Mouse (Mus musculus) thymus, adult 2 months (tissue): ENCODE results near the gene Raet1e.
"Not testable (repeated sequence)": the region's sequence is repeated elsewhere in the genome, so short reads cannot be mapped to it uniquely, and the experiment has no call there.

ENCODE experiments used
- CTCF ChIP-seq: fragments of 200-500 bp; IDR thresholded peaks from 2 replicates; pipeline ENCODE4 v1.5.1; 2012; ENCODE audit warnings: mild to moderate bottlenecking, control low read depth, low read length, moderate library complexity, borderline replicate concordance; ENCODE audit not compliant: control insufficient read depth, poor library complexity, insufficient read depth; ENCODE audit errors: extremely low read depth
- POLR2A ChIP-seq: fragments of 200-500 bp; IDR thresholded peaks from 2 replicates; pipeline ENCODE4 v1.6.1; 2012; ENCODE audit warnings: mild to moderate bottlenecking, low read length, control low read depth, moderate library complexity; ENCODE audit not compliant: control insufficient read depth, poor library complexity, insufficient read depth; ENCODE audit errors: extremely low read depth

GRCm38 (mm10) chr10:22223474-22224349, 65.3 kb downstream of the Raet1e start:
- not testable (repeated sequence) for TF ChIP-seq POLR2A, CTCF
